Mouse (Mus musculus): ENCODE measurements around the gene Kifc1. TPM values are rescaled to one million over a fixed set of nuclear protein-coding genes. Genes with fewer than 3 reads are reported as not detected.
A peak's percentile ranks its signal among the peaks of the same experiment; 100 is the strongest.

Kifc1 gene
- polyA plus RNA-seq, 1 experiment from 2014 or later, result 4.6 TPM

DNA sequence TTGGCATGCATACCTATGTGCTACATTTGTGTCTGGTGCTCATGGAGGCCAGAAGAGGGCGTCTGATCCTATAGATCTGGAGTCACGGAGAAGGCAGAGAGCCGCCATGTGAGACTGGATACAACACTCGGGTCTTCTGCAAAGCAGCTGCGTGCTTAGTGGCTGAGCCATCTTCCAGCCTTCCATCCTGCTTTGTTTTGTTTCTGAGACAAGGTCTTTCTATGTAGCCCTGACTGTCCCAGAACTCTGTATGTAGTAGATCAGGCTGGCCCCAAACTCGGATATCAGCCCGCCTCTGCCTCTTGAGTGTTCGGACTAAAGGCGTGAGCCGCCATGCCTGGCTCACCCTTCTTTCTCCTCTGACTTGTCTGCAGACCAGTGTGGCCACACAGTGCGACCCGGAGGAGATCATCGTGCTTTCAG lies 24.5 kb upstream of the Kifc1 start:
- Histone ChIP-seq H3K4me1 (replicated peaks; ENCODE audit: control insufficient read depth, insufficient read depth, low read length) (peaks cover 43% of the 10 kb centered on the region), H3K4me2 (ENCODE audit: low read length) (peak overlapping the region; percentile 66), H3K4me3 (replicated peaks; ENCODE audit: low read length) (peak overlapping the region; percentile 53; the same call in 1 of the 2 replicates), H3K36me3 (ENCODE audit: control insufficient read depth, insufficient read depth) (peaks cover 25% of the 10 kb centered on the region), H3K27ac (ENCODE audit: low read length) (no peak overlapping the region), H3K27me3 (replicated peaks; ENCODE audit: control insufficient read depth, insufficient read depth, low read length) (no peaks in the 10 kb centered on the region), H3K9ac (replicated peaks; ENCODE audit: low read depth, low read length) (no peak overlapping the region), H3K9me3 (ENCODE audit: control insufficient read depth, low read length) (no peaks in the 10 kb centered on the region)
- 60% methylated on average over 13 of the region's 13 CpGs for WGBS
- no peak for ATAC-seq

DNA sequence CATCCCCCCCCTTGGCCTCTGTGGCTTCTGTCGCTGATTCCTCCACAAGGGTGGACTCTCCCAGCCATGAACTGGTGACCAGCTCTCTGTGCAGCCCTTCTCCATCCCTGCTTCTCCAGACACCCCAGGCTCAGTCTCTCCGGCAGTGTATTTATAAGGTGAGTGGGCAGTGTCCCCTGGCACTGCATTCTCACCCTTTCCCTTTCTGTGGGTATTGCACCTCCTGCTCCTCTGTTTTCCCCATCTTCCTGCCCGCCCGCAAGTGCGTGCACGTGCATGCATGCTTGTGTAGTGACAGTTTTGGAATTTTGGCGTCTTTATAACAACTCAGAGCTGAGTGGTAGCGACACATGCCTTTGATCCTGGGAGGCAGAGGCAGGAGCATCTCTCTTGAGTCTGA lies 23.4 kb upstream of the Kifc1 start:
- Histone ChIP-seq H3K4me2 (ENCODE audit: low read length) (no peak overlapping the region), H3K36me3 (ENCODE audit: control insufficient read depth, insufficient read depth) (peaks cover 25% of the 10 kb centered on the region), H3K27me3 (replicated peaks; ENCODE audit: control insufficient read depth, insufficient read depth, low read length) (no peaks in the 10 kb centered on the region), H3K4me1 (replicated peaks; ENCODE audit: control insufficient read depth, insufficient read depth, low read length) (peaks cover 34% of the 10 kb centered on the region), H3K9me3 (ENCODE audit: control insufficient read depth, low read length) (no peaks in the 10 kb centered on the region), H3K4me3 (replicated peaks; ENCODE audit: low read length) (no peak overlapping the region), H3K9ac (replicated peaks; ENCODE audit: low read depth, low read length) (no peak overlapping the region), H3K27ac (ENCODE audit: low read length) (no peak overlapping the region)
- 96% methylated on average over 8 of the region's 8 CpGs for WGBS
- no peak for ATAC-seq

DNA sequence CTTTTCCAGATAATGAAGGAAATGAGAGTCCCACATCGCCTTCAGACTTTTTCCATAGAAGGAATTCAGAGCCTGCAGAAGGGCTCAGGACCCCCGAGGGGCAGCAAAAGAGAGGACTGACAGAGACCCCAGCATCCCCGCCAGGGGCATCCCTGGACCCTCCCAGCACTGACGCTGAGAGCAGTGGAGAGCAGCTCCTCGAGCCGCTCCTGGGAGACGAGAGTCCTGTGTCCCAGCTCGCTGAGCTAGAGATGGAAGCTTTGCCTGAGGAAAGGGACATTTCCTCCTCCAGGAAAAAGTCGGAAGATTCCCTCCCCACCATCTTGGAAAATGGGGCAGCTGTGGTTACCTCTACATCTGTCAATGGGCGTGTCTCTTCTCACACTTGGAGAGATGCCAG lies 22.8 kb upstream of the Kifc1 start:
- no peak for ATAC-seq
- H3K27ac ChIP-seq (ENCODE audit: low read length), result no peak overlapping the region
- peaks cover 30% of the 10 kb centered on the region for H3K4me1 ChIP-seq (replicated peaks; ENCODE audit: control insufficient read depth, insufficient read depth, low read length)
- no peak overlapping the region for H3K9ac ChIP-seq (replicated peaks; ENCODE audit: low read depth, low read length)
- H3K27me3 ChIP-seq (replicated peaks; ENCODE audit: control insufficient read depth, insufficient read depth, low read length), result no peaks in the 10 kb centered on the region
- 90% methylated on average over 10 of the region's 10 CpGs for WGBS
- H3K9me3 ChIP-seq (ENCODE audit: control insufficient read depth, low read length), result no peaks in the 10 kb centered on the region
- no peak overlapping the region for H3K4me3 ChIP-seq (replicated peaks; ENCODE audit: low read length)
- H3K4me2 ChIP-seq (ENCODE audit: low read length), result no peak overlapping the region
- H3K36me3 ChIP-seq (ENCODE audit: control insufficient read depth, insufficient read depth), result peaks cover 25% of the 10 kb centered on the region

DNA sequence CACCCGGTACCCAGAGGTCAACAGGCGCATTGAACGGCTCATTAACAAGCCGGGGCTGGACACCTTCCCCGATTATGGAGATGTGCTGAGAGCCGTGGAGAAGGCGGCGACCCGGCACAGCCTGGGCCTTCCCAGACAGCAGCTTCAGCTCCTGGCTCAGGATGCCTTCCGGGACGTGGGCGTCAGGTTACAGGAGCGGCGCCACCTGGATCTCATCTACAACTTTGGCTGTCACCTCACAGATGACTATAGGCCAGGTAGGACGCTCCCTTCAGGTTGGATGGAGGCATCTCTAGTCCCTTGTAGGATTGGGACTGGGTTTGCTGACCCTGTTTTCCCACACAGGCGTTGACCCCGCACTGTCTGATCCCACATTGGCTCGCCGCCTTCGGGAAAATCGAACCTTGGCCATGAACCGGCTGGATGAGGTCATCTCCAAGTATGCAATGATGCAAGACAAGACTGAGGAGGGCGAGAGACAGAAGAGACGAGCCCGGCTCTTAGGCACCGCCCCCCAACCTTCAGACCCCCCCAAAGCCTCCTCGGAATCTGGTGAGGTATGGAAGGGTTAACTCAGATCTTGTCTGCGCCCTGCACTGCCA lies 21.5 kb upstream of the Kifc1 start:
- 90% methylated on average over 28 of the region's 28 CpGs for WGBS
- Histone ChIP-seq H3K4me2 (ENCODE audit: low read length) (no peak overlapping the region), H3K4me1 (replicated peaks; ENCODE audit: control insufficient read depth, insufficient read depth, low read length) (peaks cover 33% of the 10 kb centered on the region), H3K36me3 (ENCODE audit: control insufficient read depth, insufficient read depth) (peaks cover 25% of the 10 kb centered on the region), H3K9me3 (ENCODE audit: control insufficient read depth, low read length) (no peaks in the 10 kb centered on the region), H3K4me3 (replicated peaks; ENCODE audit: low read length) (no peak overlapping the region), H3K9ac (replicated peaks; ENCODE audit: low read depth, low read length) (no peak overlapping the region), H3K27ac (ENCODE audit: low read length) (no peak overlapping the region), H3K27me3 (replicated peaks; ENCODE audit: control insufficient read depth, insufficient read depth, low read length) (no peaks in the 10 kb centered on the region)
- ATAC-seq, result no peak

DNA sequence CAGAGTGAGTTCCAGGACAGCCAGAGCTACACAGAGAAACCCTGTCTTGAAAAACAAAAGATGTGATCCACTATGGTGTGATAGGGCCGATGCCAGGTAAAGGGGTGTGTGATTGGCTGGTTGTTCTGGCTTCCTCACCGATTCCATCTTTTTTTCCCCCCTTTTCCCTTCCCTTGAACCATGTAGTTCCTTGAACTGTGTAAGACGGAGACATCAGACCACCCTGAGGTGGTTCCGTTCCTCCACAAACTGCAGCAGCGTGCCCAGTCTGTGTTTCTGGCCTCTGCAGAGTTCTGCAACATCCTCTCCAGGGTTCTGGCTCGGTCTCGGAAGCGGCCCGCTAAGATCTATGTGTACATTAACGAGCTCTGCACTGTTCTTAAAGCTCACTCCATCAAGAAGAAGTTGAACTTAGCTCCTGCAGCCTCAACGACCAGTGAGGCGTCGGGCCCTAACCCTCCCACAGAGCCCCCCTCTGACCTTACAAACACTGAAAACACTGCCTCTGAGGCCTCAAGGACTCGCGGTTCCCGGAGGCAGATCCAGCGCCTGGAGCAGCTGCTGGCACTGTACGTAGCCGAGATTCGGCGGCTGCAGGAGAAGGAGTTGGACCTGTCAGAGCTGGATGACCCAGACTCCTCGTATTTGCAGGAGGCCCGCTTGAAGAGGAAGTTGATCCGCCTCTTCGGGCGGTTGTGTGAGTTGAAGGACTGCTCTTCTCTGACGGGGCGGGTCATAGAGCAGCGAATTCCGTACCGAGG lies 20.8 kb upstream of the Kifc1 start:
- Histone ChIP-seq H3K27ac (ENCODE audit: low read length) (no peak overlapping the region), H3K9ac (replicated peaks; ENCODE audit: low read depth, low read length) (no peak overlapping the region)

DNA sequence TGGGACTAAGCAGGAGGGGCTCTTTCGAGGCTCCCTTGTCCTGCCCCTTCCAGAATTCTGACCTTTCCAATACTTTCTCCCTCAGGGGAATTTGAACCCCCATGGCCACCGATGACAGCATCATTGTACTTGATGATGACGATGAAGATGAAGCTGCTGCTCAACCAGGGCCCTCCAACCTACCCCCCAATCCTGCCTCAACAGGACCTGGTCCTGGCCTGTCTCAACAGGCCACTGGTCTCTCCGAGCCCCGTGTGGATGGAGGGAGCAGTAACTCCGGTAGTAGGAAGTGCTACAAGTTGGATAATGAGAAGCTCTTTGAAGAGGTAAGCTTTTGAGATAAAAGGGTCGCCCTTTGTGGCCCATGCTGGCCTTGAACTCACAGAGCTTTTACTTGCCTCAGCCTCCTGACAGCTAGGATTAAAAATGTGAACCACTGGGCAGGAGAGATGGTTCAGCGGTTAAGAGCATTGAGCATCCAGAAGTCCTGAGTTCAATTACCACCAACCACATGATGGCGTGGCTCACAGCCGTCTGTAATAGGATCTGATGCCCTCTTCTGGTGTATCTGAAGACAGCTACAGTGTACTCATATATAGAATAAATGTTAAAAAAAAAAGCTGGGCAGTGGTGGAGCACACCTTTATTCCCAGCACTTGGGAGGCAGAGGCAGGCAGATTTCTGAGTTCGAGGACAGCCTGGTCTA lies 20.0 kb upstream of the Kifc1 start:
- H3K9ac ChIP-seq (replicated peaks; ENCODE audit: low read depth, low read length), result peak overlapping the region; percentile 84
- H3K9me3 ChIP-seq (ENCODE audit: control insufficient read depth, low read length), result no peaks in the 10 kb centered on the region
- H3K36me3 ChIP-seq (ENCODE audit: control insufficient read depth, insufficient read depth), result peaks cover 25% of the 10 kb centered on the region
- no peaks in the 10 kb centered on the region for H3K27me3 ChIP-seq (replicated peaks; ENCODE audit: control insufficient read depth, insufficient read depth, low read length)
- WGBS, result 52% methylated on average over 11 of the region's 11 CpGs
- peak overlapping the region; percentile 74 for H3K4me3 ChIP-seq (replicated peaks; ENCODE audit: low read length)
- H3K27ac ChIP-seq (ENCODE audit: low read length), result no peak overlapping the region; the same call in 1 of the 2 replicates
- no peak for ATAC-seq
- peak overlapping the region; percentile 52 for H3K4me2 ChIP-seq (ENCODE audit: low read length)
- H3K4me1 ChIP-seq (replicated peaks; ENCODE audit: control insufficient read depth, insufficient read depth, low read length), result peaks cover 26% of the 10 kb centered on the region

More for the DNA sequence above, 20.8 kb upstream of the Kifc1 start:
- H3K27me3 ChIP-seq (replicated peaks; ENCODE audit: control insufficient read depth, insufficient read depth, low read length), result no peaks in the 10 kb centered on the region
- peaks cover 28% of the 10 kb centered on the region for H3K4me1 ChIP-seq (replicated peaks; ENCODE audit: control insufficient read depth, insufficient read depth, low read length)
- ATAC-seq, result no peak
- no peak overlapping the region for H3K4me3 ChIP-seq (replicated peaks; ENCODE audit: low read length)
- no peaks in the 10 kb centered on the region for H3K9me3 ChIP-seq (ENCODE audit: control insufficient read depth, low read length)
- H3K36me3 ChIP-seq (ENCODE audit: control insufficient read depth, insufficient read depth), result peaks cover 25% of the 10 kb centered on the region
- no peak overlapping the region for H3K4me2 ChIP-seq (ENCODE audit: low read length)
- 94% methylated on average over 31 of the region's 31 CpGs for WGBS

DNA sequence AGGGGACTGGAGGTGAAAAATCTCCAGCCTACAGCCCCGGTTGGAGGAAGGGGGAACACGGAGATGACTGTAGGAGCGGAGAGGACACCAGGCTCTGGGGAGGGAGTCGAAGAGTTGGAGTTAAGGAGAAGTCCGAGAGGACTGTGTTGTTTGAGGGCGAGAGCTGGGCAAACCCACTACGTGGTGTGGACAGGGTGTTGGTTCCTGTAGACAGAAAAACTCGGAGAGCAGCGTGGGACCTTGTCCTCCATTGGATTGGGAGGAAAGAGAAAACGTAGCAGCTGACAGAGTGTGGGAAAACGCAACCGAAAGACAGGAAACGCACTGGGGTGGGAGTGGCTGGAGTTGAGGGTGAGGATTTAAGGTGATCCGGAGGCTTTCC lies 19.4 kb upstream of the Kifc1 start:
- Histone ChIP-seq H3K27me3 (replicated peaks; ENCODE audit: control insufficient read depth, insufficient read depth, low read length) (no peaks in the 10 kb centered on the region), H3K4me3 (replicated peaks; ENCODE audit: low read length) (peak overlapping the region; percentile 74), H3K4me2 (ENCODE audit: low read length) (peak overlapping the region; percentile 52), H3K9me3 (ENCODE audit: control insufficient read depth, low read length) (no peaks in the 10 kb centered on the region), H3K36me3 (ENCODE audit: control insufficient read depth, insufficient read depth) (peaks cover 25% of the 10 kb centered on the region), H3K9ac (replicated peaks; ENCODE audit: low read depth, low read length) (peak overlapping the region; percentile 84), H3K27ac (ENCODE audit: low read length) (peak overlapping the region; percentile 72), H3K4me1 (replicated peaks; ENCODE audit: control insufficient read depth, insufficient read depth, low read length) (peaks cover 21% of the 10 kb centered on the region)
- under 1% methylated on average over 14 of the region's 14 CpGs for WGBS
- no peak for ATAC-seq

DNA sequence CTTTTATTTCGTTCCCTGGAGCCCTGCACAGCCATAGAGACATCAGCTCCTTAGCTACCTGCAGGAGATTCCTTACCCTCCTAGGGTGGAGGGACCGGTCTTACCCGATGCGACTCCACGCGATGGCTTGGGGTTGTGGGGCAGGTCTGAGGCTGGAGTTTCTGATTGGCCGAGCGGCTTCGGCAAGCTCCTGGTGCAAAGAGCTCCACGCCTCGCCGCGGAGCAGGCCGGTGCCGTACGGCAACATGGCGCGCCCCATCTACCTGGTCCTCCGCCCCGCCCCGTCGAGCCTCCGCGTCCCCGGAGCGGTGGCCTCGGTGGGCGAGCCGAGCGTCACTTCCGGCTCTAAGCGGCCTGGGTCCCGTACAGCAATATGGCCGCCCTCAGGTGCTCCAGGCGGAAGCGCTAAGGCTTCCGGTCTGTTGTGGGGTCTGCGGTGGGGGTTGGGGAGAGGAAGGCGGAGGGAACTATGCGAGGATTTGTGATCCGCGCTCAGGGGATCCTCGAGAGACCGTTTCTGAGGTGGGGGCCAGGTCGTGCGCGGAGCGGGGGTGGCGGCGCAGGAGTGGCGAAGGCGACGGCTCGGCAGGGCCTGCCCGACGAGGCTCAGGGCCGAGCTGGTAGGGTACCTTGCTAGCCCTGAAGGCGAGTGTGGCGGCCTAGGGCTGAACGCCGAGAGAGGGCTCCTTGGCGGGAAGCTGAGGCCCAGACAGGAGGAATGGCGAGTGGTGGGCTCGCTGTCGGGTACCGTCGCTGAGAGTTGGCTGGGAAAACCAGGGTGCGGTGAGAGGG lies 18.8 kb upstream of the Kifc1 start, which contains the start of gene Daxx:
Gene Daxx, plus strand, starts transcription at position 338 of the 792 bp plus-strand sequence.
- Histone ChIP-seq H3K4me2 (ENCODE audit: low read length) (peak within 1 kb of the TSS; percentile 74), H3K36me3 (ENCODE audit: control insufficient read depth, insufficient read depth) (peaks cover 22% of the 10 kb centered on the region), H3K27me3 (replicated peaks; ENCODE audit: control insufficient read depth, insufficient read depth, low read length) (no peaks in the 10 kb centered on the region), H3K9me3 (ENCODE audit: control insufficient read depth, low read length) (no peaks in the 10 kb centered on the region), H3K4me3 (replicated peaks; ENCODE audit: low read length) (peak within 1 kb of the TSS; percentile 74), H3K9ac (replicated peaks; ENCODE audit: low read depth, low read length) (peak within 1 kb of the TSS; percentile 84), H3K4me1 (replicated peaks; ENCODE audit: control insufficient read depth, insufficient read depth, low read length) (peaks cover 16% of the 10 kb centered on the region), H3K27ac (ENCODE audit: low read length) (peak within 1 kb of the TSS; percentile 93)
- under 1% methylated on average over 68 of the region's 68 CpGs for WGBS
- ATAC-seq, result peak; percentile 98

Measured in forebrain, embryonic 16.5 days (tissue).